Mouse (Mus musculus) lung, postnatal 4 days (tissue): Measurements from ENCODE around the gene Prr23a3.

Experiments
- DNase-seq, 2 experiments: peaks; one replicate each; pipeline ENCODE4 v3.0.0; 2021

Gene Prr23a3

DNA sequence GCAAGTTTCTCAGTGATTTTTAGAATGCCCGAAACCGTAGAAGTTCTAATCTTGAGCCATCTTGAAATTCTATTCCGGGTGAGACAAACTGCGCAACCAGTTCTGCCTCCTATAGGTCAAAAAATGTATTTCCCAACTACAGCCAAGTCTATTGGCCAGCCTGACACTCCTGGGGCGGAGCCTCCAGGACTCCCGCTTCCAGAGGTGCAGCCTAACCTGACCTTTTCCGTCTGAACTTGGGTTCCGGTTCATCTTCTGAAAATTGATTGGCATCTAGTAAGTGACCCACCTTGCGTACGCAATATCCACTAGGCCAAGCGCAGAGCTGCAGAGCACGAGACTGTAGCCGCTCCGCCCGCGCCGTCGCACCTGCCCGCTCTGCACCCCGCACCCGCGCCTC is at the start of gene Prr23a3:
Gene Prr23a3, plus strand, starts transcription at position 197 of the 400 bp plus-strand sequence.
- DNase-seq, result no peak

DNA sequence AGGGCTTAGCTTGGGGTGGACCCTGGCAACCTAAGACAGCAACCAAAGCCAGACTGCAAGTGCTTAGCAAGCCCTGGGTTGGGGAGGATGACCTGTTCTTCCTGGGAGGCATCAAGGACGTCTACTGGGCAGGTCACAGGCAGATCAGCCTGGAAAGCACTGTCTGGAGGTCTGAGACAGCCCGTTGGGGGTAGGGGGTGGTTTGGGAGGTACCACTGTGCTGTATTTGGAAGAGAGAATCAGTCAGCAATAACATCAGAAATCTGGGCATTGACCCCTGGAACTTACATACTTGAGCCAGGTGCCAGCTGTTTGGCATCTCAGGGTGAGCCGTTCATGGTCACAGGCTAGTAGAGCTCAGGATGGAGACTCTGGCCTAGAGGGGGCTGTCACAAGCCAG is 48.5 kb upstream of the Prr23a3 start:
- no peak for DNase-seq

DNA sequence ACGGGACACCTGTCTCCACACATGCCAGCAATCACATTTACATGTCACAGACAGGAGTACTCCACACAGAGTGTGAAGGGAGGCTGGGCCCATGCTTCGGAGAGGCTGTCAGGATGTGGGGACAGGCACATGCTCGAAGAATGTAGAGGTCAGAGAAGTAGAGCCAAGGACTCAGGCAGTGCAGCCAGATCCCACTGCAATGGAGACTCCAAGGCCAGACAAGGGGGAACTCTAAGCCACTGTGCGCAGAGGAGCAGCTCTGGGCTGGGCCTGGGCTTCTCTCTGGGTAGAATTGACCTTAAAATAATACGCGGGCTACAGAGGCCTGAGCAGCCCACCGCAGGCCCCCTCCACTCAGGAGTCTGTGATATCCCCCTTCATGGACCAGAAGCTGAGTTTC is 47.0 kb upstream of the Prr23a3 start:
- DNase-seq, result no peak

DNA sequence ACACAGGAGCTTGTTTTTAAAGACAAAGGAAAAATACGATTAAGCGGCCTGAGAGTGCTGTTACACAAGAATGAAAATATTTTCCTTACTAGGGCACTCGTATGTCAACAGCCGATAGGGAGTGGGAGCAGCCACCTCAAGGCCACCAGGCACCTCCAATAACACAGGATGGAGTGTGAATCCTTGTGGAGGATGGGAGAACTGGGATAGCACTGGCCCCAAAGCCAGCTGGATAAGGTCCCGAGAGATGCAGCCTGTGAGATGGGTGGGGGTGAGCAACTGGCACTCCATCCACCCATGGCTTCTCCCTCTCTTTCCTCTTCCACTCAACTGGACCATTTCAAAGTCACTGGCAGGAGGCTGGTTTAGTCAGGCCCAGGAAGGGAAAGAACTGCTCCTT is 45.6 kb upstream of the Prr23a3 start:
- DNase-seq, result peak in 1 of 2 experiments; percentile 39

- DNase-seq, result peak; percentile 48 to 79
These were observed 45.1 kb upstream of the Prr23a3 start for GRCm38 (mm10) chr9:98819481-98819880.

GRCm38 (mm10) chr9:98820461-98820860 is 44.1 kb upstream of the Prr23a3 start:
- DNase-seq, result no peak

- DNase-seq, result no peak
These were observed 43.5 kb upstream of the Prr23a3 start for GRCm38 (mm10) chr9:98821067-98821466.

- no peak for DNase-seq
These were observed 40.8 kb upstream of the Prr23a3 start for GRCm38 (mm10) chr9:98823805-98824204.

DNA sequence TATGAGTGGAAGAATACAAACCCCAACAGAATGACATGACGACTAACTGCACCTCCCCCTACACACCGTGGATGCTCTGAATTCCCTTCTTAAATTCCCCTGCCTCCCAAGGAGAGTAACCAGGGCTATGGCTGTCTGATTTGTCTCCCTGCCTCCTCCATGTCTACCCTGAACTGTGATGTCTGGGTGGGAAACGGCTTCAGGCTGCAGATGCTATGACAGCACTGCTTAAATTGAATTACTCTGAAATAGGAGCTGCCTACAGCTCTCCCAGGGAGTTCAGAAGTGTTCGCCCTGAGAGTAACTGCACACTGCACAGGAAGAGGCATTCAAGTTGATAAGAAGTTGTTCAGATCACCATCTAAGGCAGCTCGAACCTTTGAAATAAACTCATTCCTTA is 35.1 kb upstream of the Prr23a3 start:
- no peak for DNase-seq

DNA sequence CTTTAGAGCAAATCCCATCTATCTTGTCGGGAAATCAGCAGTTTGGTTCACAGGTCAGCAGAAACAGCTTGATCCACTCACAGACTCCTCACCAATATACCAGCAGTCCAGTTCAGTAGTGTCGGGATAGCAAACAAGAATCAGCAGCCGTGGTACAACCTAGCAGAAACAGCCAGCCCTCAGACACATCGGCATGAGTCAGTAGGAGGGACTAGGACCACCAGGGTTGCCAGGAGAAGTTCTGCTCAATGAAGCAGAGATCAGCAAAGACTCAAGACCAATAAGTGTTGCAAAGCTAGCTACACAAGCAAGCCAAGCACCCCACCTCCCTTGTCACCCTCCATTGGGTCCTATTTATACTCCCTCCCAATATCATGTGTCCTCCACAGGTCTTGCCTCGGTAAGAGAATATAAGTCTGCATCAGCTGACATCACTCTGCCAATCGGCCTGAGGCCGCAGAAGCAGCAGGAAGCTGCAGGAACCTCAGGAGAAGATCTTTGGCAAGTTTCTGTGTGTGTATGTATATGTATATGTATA is 27.0 kb upstream of the Prr23a3 start:
- DNase-seq, result no peak

DNA sequence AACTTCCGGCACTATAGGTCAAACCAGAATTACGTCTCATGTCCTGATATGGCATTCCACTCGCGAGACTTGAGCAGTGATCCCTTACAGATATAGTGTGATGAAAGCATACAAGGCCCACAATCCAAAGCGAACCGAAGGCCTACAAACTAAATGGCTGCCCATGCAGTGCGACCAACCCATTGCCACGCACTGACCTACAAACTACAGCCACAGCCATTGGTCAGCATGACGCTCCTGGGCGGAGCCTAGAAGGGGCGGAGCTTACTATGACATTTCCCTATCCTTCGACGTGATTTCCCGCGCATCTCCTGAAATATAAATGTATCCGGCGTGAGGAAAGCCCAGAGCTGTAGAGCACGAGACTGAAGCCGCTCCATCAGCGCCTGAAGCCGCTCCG is 22.4 kb upstream of the Prr23a3 start, which contains the start of gene Prr23a1:
Gene Prr23a1, plus strand, starts transcription at position 387 of the 400 bp plus-strand sequence.
- no peak for DNase-seq

GRCm38 (mm10) chr9:98856210-98856609 is 8.4 kb upstream of the Prr23a3 start, which contains the start of gene Prr23a2:
Gene Prr23a2, plus strand, starts transcription at chr9:98856494.
- DNase-seq, result no peak

DNA sequence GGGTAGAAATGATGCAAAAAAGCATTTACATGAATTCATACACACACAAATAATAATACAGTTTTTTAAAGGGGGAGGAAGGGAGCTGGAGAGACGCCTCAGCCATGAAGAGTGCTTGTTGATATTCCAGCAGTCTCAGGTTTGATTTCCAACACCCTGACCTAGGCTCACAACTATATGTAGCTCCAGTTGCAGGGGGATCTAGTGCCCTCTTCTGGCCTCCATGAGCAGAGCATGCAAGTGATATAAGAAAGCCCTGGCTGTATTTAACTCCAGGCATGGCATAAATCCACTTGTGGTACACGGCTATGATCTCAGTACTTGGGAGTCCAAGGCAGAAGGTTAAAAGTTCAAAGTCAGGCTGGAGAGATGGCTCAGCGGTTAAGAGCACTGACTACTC is 1.1 kb upstream of the Prr23a3 start:
- DNase-seq, result no peak

DNA sequence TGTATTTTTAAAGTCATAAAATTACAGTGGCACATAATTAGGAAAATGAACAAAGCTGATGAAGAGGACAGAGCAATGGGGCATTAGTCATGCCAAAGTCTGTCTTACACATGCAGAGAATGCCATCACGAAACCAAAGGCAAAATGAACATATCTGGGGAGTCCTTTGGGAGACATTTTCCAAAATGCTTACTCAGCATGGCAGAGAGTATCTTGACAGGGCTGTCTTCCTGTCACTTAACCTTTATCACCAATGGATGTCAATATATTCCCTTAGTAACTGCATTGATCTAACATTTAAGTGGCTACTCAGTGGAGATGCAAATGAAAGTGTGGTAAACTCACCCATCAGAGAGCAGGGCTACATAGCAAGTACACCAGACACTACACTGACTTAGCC is 36.9 kb downstream of the Prr23a3 start:
- no peak for DNase-seq

- DNase-seq, result no peak
These were observed 38.3 kb downstream of the Prr23a3 start, which contains the start of gene 7420426K07Rik for GRCm38 (mm10) chr9:98902819-98903218. Gene 7420426K07Rik, plus strand, starts transcription at chr9:98903119.
